Mouse (Mus musculus) CH12.LX (cell line): ENCODE measurements around the gene 4930524B15Rik. TPM values are rescaled to one million over a fixed set of nuclear protein-coding genes. Genes with fewer than 3 reads are reported as not detected.

Experiments
- DNase-seq: peaks from one replicate; pipeline ENCODE4 v3.0.0-alpha.2; 2013; ENCODE audit errors: extremely low read depth
- H3K27ac ChIP-seq: 2 replicates; pipeline ENCODE4 v1.5.1; 2012; ENCODE audit warnings: low read depth, mild to moderate bottlenecking, control low read depth, moderate library complexity; ENCODE audit not compliant: insufficient read depth
- H3K27me3 ChIP-seq: replicated peaks from 2 replicates; pipeline ENCODE3; 2012; ENCODE audit warnings: inconsistent platforms
- H3K36me3 ChIP-seq, 2 experiments: replicated peaks in 1 of 2; 2 replicates each; pipeline versions ENCODE3 to v1.6.1; 2012; ENCODE audit warnings: inconsistent platforms in 1 of 2, low read length in 1 of 2, mild to moderate bottlenecking in 1 of 2, mixed read lengths in 1 of 2, moderate library complexity in 1 of 2; ENCODE audit not compliant: control insufficient read depth in 1 of 2, insufficient read depth in 1 of 2
- H3K4me1 ChIP-seq, 2 experiments: 2 replicates each; pipeline ENCODE4 v1.6.1; 2012; ENCODE audit warnings: inconsistent platforms in 1 of 2, moderate library complexity in 1 of 2; ENCODE audit not compliant: insufficient read depth in 2 of 2, control insufficient read depth in 1 of 2
- H3K4me2 ChIP-seq: 2 replicates; pipeline ENCODE4 v1.6.1; 2012; ENCODE audit warnings: low read depth, mild to moderate bottlenecking, control low read depth; ENCODE audit not compliant: poor library complexity, insufficient read depth, severe bottlenecking
- H3K4me3 ChIP-seq, 3 experiments: fragments of 150-350 bp in 1 of 3; sonication (generic) in 1 of 3; replicated peaks in 1 of 3; 2 replicates each; pipeline versions ENCODE3 to v1.5.1; 2011 to 2012; ENCODE audit warnings: low read depth in 2 of 3, low read length in 2 of 3, mild to moderate bottlenecking in 2 of 3, moderate library complexity in 2 of 3, control low read depth in 1 of 3, improper control_type of control experiment in 1 of 3, inconsistent platforms in 1 of 3, mixed read lengths in 1 of 3; ENCODE audit not compliant: poor library complexity in 1 of 3
- H3K79me2 ChIP-seq: replicated peaks from 2 replicates; pipeline ENCODE4 v1.6.1; 2012; ENCODE audit warnings: mild to moderate bottlenecking, moderate library complexity; ENCODE audit not compliant: control insufficient read depth, poor library complexity, insufficient read depth, severe bottlenecking; ENCODE audit errors: extremely low read depth
- H3K9ac ChIP-seq: 2 replicates; pipeline ENCODE4 v1.6.1; 2012; ENCODE audit warnings: low read depth, mild to moderate bottlenecking, control low read depth, moderate library complexity; ENCODE audit not compliant: insufficient read depth
- H3K9me3 ChIP-seq: replicated peaks from 2 replicates; pipeline ENCODE3; 2012; ENCODE audit warnings: low read length, inconsistent platforms, mixed read lengths
- CHD2 ChIP-seq: IDR thresholded peaks from 2 replicates; pipeline ENCODE4 v1.6.1; 2011; ENCODE audit warnings: low read length, improper control_type of control experiment
- CTCF ChIP-seq, 2 experiments: IDR thresholded peaks in 1 of 2; conservative IDR thresholded peaks in 1 of 2; 2 replicates each; pipeline ENCODE4 v1.5.1; 2011 to 2012; ENCODE audit warnings: low read depth in 2 of 2, low read length in 2 of 2, improper control_type of control experiment in 1 of 2, inconsistent platforms in 1 of 2, mild to moderate bottlenecking in 1 of 2, moderate library complexity in 1 of 2
- E2F4 ChIP-seq: IDR thresholded peaks from 2 replicates; pipeline ENCODE4 v1.6.1; 2011; ENCODE audit warnings: low read depth, low read length, improper control_type of control experiment; ENCODE audit not compliant: insufficient replicate concordance
- ETS1 ChIP-seq: conservative IDR thresholded peaks from 2 replicates; pipeline ENCODE4 v1.6.1; 2012; ENCODE audit warnings: low read depth, mild to moderate bottlenecking, inconsistent platforms, low read length, improper control_type of control experiment, moderate library complexity
- GABPA ChIP-seq: IDR thresholded peaks from 2 replicates; pipeline ENCODE4 v1.6.1; 2012; ENCODE audit warnings: low read depth, low read length, improper control_type of control experiment, inconsistent platforms; ENCODE audit not compliant: insufficient replicate concordance
- JUN ChIP-seq: IDR thresholded peaks from 2 replicates; pipeline ENCODE4 v1.6.1; 2011; ENCODE audit warnings: low read depth, mild to moderate bottlenecking, low read length, improper control_type of control experiment, moderate library complexity; ENCODE audit not compliant: insufficient read depth
- JUND ChIP-seq: conservative IDR thresholded peaks from 2 replicates; pipeline ENCODE4 v1.6.1; 2011; ENCODE audit warnings: low read depth, low read length, improper control_type of control experiment
- KAT2A ChIP-seq: IDR thresholded peaks from 2 replicates; pipeline ENCODE4 v1.6.1; 2012; ENCODE audit warnings: low read length, improper control_type of control experiment, inconsistent platforms; ENCODE audit not compliant: insufficient replicate concordance
- MAFK ChIP-seq: IDR thresholded peaks from 2 replicates; pipeline ENCODE4 v1.6.1; 2011; ENCODE audit warnings: low read length, improper control_type of control experiment; ENCODE audit not compliant: insufficient replicate concordance
- MAZ ChIP-seq: IDR thresholded peaks from 2 replicates; pipeline ENCODE4 v1.6.1; 2012; ENCODE audit warnings: low read depth, mild to moderate bottlenecking, inconsistent platforms, low read length, improper control_type of control experiment, moderate library complexity
- MXI1 ChIP-seq: IDR thresholded peaks from 2 replicates; pipeline ENCODE4 v1.6.1; 2011; ENCODE audit warnings: mild to moderate bottlenecking, low read depth, low read length, improper control_type of control experiment
- PAX5 ChIP-seq: IDR thresholded peaks from 2 replicates; pipeline ENCODE4 v1.6.1; 2012; ENCODE audit warnings: low read length, inconsistent platforms, mixed read lengths
- RAD21 ChIP-seq: IDR thresholded peaks from 2 replicates; pipeline ENCODE4 v1.6.1; 2011; ENCODE audit warnings: low read depth, mild to moderate bottlenecking, low read length, improper control_type of control experiment, moderate library complexity
- SMC3 ChIP-seq: IDR thresholded peaks from 2 replicates; pipeline ENCODE4 v1.6.1; 2011; ENCODE audit warnings: low read depth, low read length, improper control_type of control experiment
- TCF12 ChIP-seq: IDR thresholded peaks from 2 replicates; pipeline ENCODE4 v1.6.1; 2014; ENCODE audit warnings: low read depth, mild to moderate bottlenecking, inconsistent platforms, low read length, improper control_type of control experiment
- UBTF ChIP-seq: IDR thresholded peaks from 2 replicates; pipeline ENCODE4 v1.6.1; 2012; ENCODE audit warnings: low read depth, mild to moderate bottlenecking, inconsistent platforms, low read length, improper control_type of control experiment, moderate library complexity
- USF2 ChIP-seq: conservative IDR thresholded peaks from 2 replicates; pipeline ENCODE4 v1.6.1; 2011; ENCODE audit warnings: low read depth, low read length, improper control_type of control experiment
- ZKSCAN1 ChIP-seq: IDR thresholded peaks from 2 replicates; pipeline ENCODE4 v1.6.1; 2012; ENCODE audit warnings: low read depth, inconsistent platforms, low read length, improper control_type of control experiment, borderline replicate concordance
- dilution Hi-C: fragments of 300-500 bp; cut with MboI; formaldehyde crosslinking; loops from 2 replicates; pipeline ENCODE4 v1.14.3; 2020; ENCODE audit warnings: low sequenced_read_pairs; ENCODE audit not compliant: extremely low pct_unique_long_range_greater_than_20kb, extremely low pct_ligation_motif_present
- in situ Hi-C: fragments of 300-500 bp; cut with MboI; formaldehyde crosslinking; loops from 3 replicates; pipeline ENCODE4 v1.14.3; 2019; ENCODE audit warnings: low sequenced_read_pairs, low pct_ligation_motif_present, low pct_unique_long_range_greater_than_20kb, mixed read lengths
- polyA plus RNA-seq: library from polyadenylated mRNA; unstranded; fragments of >175 nt; gene quantifications from 2 replicates; pipeline ENCODE4 v1.2.1, GENCODE M21; 2012; ENCODE audit warnings: low read depth; ENCODE audit not compliant: insufficient read length
- total RNA-seq, 2 experiments: library from RNA; depleted of rRNA; stranded (reverse); fragments of 300-350 nt in 1 of 2; fragments of >200 nt in 1 of 2; gene quantifications; 2 replicates each; pipeline ENCODE4 v1.2.3; 2012 to 2014

4930524B15Rik gene
- total and polyA plus RNA-seq, 3 experiments = not detected

- no peak overlapping the region for H3K27ac ChIP-seq
- in situ Hi-C loops = no loop called here
- H3K4me3 ChIP-seq = no peak overlapping the region
- no peaks in the 10 kb centered on the region for H3K79me2 ChIP-seq
- H3K4me2 ChIP-seq = no peak overlapping the region
- H3K9me3 ChIP-seq = no peaks in the 10 kb centered on the region
- H3K9ac ChIP-seq = no peak overlapping the region
- no peaks in the 10 kb centered on the region for H3K27me3 ChIP-seq
- no peak for DNase-seq
- dilution Hi-C loops = no loop called here
- TF ChIP-seq ETS1 (no peak), TCF12 (no peak), E2F4 (no peak), USF2 (no peak), GABPA (no peak), KAT2A (no peak), MAZ (no peak), CHD2 (no peak), JUND (no peak), MAFK (no peak), MXI1 (no peak), PAX5 (no peak), ZKSCAN1 (no peak), UBTF (no peak), JUN (no peak)
- H3K4me1 ChIP-seq = peaks cover 3 to 9% of the 10 kb centered on the region in 2 experiments; a peak in 3 of 4 replicates
- H3K36me3 ChIP-seq = peaks cover 4 to 13% of the 10 kb centered on the region in 2 experiments
Observed at GRCm38 (mm10) chr11:31940898-31941639, 24.3 kb upstream of the 4930524B15Rik start.

- H3K4me3 ChIP-seq = no peak overlapping the region
- dilution Hi-C loops = no loop called here
- H3K9me3 ChIP-seq = no peaks in the 10 kb centered on the region
- TF ChIP-seq RAD21 = peak; percentile 71
- peak; percentile 70 for TF ChIP-seq SMC3
- no peak for TF ChIP-seq TCF12
- TF ChIP-seq E2F4 = no peak
- peak in 1 of 2 experiments; percentile 79; a peak in 2 of 4 replicates for TF ChIP-seq CTCF (conservative IDR thresholded peaks at IDR 0.05 in 1 of 2, IDR thresholded peaks at IDR 0.05 in 1 of 2; ENCODE audit: low read depth in 2 of 2, low read length in 2 of 2)
- peak; percentile 44 for DNase-seq
- H3K27me3 ChIP-seq = no peaks in the 10 kb centered on the region
- in situ Hi-C loops = no loop called here
- H3K79me2 ChIP-seq = no peaks in the 10 kb centered on the region
- H3K27ac ChIP-seq = no peak overlapping the region
- peaks cover 3 to 9% of the 10 kb centered on the region in 2 experiments; a peak in 3 of 4 replicates for H3K4me1 ChIP-seq
- H3K36me3 ChIP-seq = peaks cover 0 to 6% of the 10 kb centered on the region in 2 experiments
- H3K4me2 ChIP-seq = no peak overlapping the region
- no peak overlapping the region for H3K9ac ChIP-seq
Observed at GRCm38 (mm10) chr11:31941640-31942638, 23.5 kb upstream of the 4930524B15Rik start.
